Mouse (Mus musculus) lung, embryonic 16.5 days (tissue): ENCODE data around the gene Aldh1l2. TPM values are rescaled to one million over a fixed set of nuclear protein-coding genes. Genes with fewer than 3 reads are reported as not detected.

Experiments used
- ATAC-seq: fragments of 200-750 bp; cut with Nextera tagmentation; 2 replicates; pipeline ENCODE4 v1.8.0; 2017; ENCODE audit warnings: low read depth, mild to moderate bottlenecking, moderate library complexity
- H3K27ac ChIP-seq: fragments of 300-500 bp; sonication (generic); 2 replicates; pipeline ENCODE4 v1.5.1; 2014; ENCODE audit warnings: mild to moderate bottlenecking, control low read depth, low read length
- H3K27me3 ChIP-seq: fragments of 300-500 bp; sonication (generic); 2 replicates; pipeline ENCODE4 v1.6.1; 2014; ENCODE audit warnings: low read depth, low read length, mixed read lengths; ENCODE audit not compliant: control insufficient read depth, insufficient read depth
- H3K36me3 ChIP-seq: fragments of 300-500 bp; sonication (generic); 2 replicates; pipeline ENCODE4 v1.6.1; 2014; ENCODE audit warnings: low read length; ENCODE audit not compliant: control insufficient read depth, insufficient read depth
- H3K4me1 ChIP-seq: fragments of 300-500 bp; sonication (generic); replicated peaks from 2 replicates; pipeline ENCODE4 v1.6.1; 2014; ENCODE audit warnings: low read length, mixed read lengths; ENCODE audit not compliant: control insufficient read depth, insufficient read depth
- H3K4me2 ChIP-seq: fragments of 300-500 bp; sonication (generic); 2 replicates; pipeline ENCODE4 v1.6.1; 2014; ENCODE audit warnings: low read depth, low read length, control low read depth
- H3K4me3 ChIP-seq: fragments of 300-500 bp; sonication (generic); 2 replicates; pipeline ENCODE4 v1.5.1; 2014; ENCODE audit warnings: mild to moderate bottlenecking, low read length, control low read depth
- H3K9ac ChIP-seq: fragments of 300-500 bp; sonication (generic); 2 replicates; pipeline ENCODE4 v1.6.1; 2014; ENCODE audit warnings: low read length, control low read depth
- H3K9me3 ChIP-seq: fragments of 300-500 bp; sonication (generic); 2 replicates; pipeline ENCODE4 v1.6.1; 2016; ENCODE audit warnings: low read length; ENCODE audit not compliant: control insufficient read depth
- WGBS: fragments of 180-500 bp; shearing (Covaris S2); extraction: QIAGEN DNeasy Blood & Tissue Kit; methylation state at CpG from one replicate; pipeline ENCODE4 v1.1.7; 2014; 5-methylcytosine and 5-hydroxymethylcytosine counted together
- polyA plus RNA-seq: library from polyadenylated mRNA; unstranded; fragments of >200 nt; fragmentation: Nextera tagmentation; extraction: Ambion mirVana; gene quantifications from 2 replicates; pipeline ENCODE4 v1.2.1, GENCODE M21; 2015

The Aldh1l2 gene
- 2.2 and 2.5 TPM in 2 replicates for polyA plus RNA-seq

DNA sequence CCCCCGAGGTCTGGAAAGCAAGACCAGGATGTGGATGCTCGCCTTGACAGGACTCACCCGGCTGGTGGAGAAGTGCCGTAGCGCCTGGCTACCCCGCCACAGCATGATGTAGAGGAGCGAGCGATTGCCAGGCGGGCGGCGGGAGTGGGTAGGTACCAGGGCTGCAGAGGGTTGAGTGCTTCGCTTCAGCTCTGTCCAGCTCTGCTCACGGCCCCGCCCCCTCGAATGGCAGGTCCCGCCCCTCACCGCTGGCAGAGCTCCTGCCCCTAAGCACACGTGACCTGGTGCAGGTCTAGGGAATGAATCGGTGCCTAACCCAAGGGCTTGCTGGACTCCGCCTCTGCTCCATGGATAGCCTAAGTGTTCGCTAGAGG lies at the start of gene Aldh1l2:
TSS of gene Aldh1l2 (minus strand) at position 231 of the 374 bp plus-strand sequence.
- no peaks in the 10 kb centered on the region; the same call in 1 of the 2 replicates for H3K27me3 ChIP-seq
- ATAC-seq, result peak; percentile 95
- under 1% methylated on average over 21 of the region's 21 CpGs for WGBS
- peak within 1 kb of the TSS; percentile 43 for H3K4me3 ChIP-seq
- no peaks in the 10 kb centered on the region for H3K9me3 ChIP-seq
- no peaks in the 10 kb centered on the region for H3K36me3 ChIP-seq
- H3K9ac ChIP-seq, result peak within 1 kb of the TSS; percentile 52
- peak within 1 kb of the TSS; percentile 75 for H3K4me2 ChIP-seq
- peaks cover 13% of the 10 kb centered on the region; the same call in 1 of the 2 replicates for H3K4me1 ChIP-seq
- H3K27ac ChIP-seq, result no peak within 1 kb of the TSS

DNA sequence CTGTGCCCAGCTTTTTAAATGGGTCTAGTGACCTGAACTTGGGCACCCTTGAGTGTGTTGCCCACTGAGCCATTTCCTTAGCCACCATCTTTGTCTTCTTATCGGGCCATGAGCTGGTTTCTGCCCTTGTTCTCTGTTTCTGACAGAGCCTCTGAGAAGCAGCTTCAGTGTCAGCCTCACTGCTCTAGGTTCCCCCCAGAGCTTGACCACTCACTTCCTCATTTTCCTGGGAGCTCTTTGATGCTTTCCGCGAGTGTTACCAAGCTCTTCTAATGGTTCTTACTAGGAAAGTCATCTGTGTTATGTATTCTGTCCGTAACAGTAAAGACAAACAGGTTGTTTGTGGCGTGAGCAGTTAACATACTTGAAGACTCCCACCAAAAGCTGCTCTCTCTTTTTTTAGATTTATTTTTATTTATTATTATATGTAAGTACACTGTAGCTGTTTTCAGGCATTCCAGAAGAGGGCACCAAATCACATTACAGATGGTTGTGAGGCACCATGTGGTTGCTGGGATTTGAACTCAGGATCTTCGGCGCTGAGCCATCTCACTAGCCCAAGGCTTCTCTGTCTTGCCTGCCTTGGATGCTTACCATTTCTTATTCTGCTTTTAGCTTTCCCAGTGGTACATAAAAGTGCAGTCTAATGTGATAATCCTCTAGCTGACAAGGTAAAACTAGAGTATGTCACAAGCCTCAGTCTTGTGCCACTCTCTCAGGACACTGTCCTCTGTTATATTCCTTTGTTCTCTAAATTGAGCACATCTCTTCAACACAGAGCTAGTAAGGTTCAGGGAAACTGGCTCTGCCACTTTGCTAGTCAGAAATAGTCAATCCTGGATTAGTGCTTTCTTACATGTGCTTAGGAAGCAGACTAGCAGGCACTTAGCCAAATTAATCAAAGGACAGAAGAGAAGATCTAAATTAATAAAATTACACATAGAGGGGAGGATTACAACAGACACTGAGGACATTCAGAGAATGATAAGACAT lies 31.8 kb upstream of the Aldh1l2 start:
- Histone ChIP-seq H3K4me3 (no peak overlapping the region), H3K9ac (no peak overlapping the region), H3K27me3 (no peaks in the 10 kb centered on the region), H3K4me2 (no peak overlapping the region), H3K9me3 (no peaks in the 10 kb centered on the region), H3K27ac (no peak overlapping the region), H3K4me1 (no peaks in the 10 kb centered on the region), H3K36me3 (peaks cover 29% of the 10 kb centered on the region)
- ATAC-seq, result no peak
- 95% methylated on average over 7 of the region's 7 CpGs for WGBS

- Histone ChIP-seq H3K4me1 (no peaks in the 10 kb centered on the region), H3K9me3 (no peaks in the 10 kb centered on the region), H3K27ac (no peak overlapping the region), H3K9ac (no peak overlapping the region), H3K4me2 (no peak overlapping the region), H3K36me3 (peaks cover 28% of the 10 kb centered on the region), H3K4me3 (no peak overlapping the region), H3K27me3 (no peaks in the 10 kb centered on the region)
- ATAC-seq, result no peak
These were observed 29.1 kb upstream of the Aldh1l2 start for GRCm38 (mm10) chr10:83563005-83563404.

GRCm38 (mm10) chr10:83545341-83545740 lies 11.4 kb upstream of the Aldh1l2 start:
- no peak for ATAC-seq
- Histone ChIP-seq H3K4me3 (no peak overlapping the region), H3K36me3 (peaks cover 7% of the 10 kb centered on the region), H3K27me3 (no peaks in the 10 kb centered on the region), H3K27ac (no peak overlapping the region), H3K4me2 (peak overlapping the region; percentile 25), H3K9me3 (no peaks in the 10 kb centered on the region), H3K9ac (no peak overlapping the region), H3K4me1 (peaks cover 7% of the 10 kb centered on the region; the same call in 1 of the 2 replicates)
- WGBS, result 60% methylated on average over 3 of the region's 3 CpGs

DNA sequence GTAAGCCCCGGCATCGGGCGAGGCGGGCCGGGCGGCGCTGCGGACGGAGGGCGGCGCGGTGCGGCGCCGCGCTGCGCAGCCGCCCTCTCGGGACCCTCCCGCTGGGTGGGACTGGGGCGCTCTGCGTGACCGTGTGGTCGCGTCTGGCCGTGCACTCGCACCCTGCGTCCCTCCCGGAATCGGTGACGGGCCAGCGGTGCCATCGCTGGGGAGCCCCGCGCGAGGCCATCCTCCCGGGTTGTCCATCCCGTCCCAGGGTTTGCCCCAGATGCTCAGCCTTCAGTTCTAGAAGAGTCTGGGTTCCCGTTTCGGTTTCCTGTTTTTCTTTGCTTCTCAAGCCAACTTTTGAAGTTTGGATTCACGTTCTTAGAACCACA lies 10.2 kb upstream of the Aldh1l2 start:
- peak overlapping the region; percentile 88 for H3K9ac ChIP-seq
- no peaks in the 10 kb centered on the region for H3K9me3 ChIP-seq
- H3K4me3 ChIP-seq, result peak overlapping the region; percentile 91
- H3K27me3 ChIP-seq, result no peaks in the 10 kb centered on the region
- peak; percentile 95 for ATAC-seq
- peak overlapping the region; percentile 67 for H3K4me2 ChIP-seq
- 0% methylated on average over 23 of the region's 41 CpGs for WGBS
- 0 out of 2 replicates have a peak, but pooled peaks cover 2% of the 10 kb centered on the region for H3K36me3 ChIP-seq
- peak overlapping the region; percentile 80 for H3K27ac ChIP-seq
- H3K4me1 ChIP-seq, result peaks cover 7% of the 10 kb centered on the region; the same call in 1 of the 2 replicates

DNA sequence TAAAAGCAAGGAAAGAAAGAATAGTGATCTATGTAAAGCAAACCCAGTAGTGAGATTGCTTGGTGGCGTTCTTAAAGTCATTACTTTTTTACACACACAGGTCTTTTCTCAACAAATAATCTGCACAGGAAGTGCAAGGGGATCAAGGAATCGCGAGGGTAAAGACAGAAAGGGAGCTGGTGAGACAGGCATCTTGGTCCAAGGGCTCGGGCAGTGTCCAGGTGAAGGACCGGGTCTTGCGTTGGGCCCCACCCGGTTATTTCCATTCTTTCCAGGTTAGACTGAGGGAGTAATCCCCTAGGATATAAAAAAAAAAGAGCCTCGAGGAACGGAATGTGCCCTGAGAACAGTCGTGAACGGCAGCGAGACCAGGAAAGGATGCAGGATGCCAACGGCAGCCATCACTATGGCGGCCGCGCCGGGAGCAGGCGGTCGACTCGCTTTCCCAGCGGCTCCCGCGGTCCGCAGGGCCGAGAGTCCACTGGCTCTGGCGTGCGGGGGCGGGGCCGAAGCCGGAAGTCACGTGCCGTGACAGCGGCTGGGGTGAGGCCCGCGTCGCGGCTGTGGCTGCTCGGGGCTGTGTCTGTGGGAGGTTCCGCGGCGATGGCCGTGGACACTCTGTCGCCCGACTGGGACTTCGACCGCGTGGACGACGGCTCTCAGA lies 9.6 kb upstream of the Aldh1l2 start, which contains the start of gene Washc4:
TSS of gene Washc4 (plus strand) at position 314 of the 664 bp plus-strand sequence.
- Histone ChIP-seq H3K4me3 (peak within 1 kb of the TSS; percentile 91), H3K4me1 (peaks cover 7% of the 10 kb centered on the region; the same call in 1 of the 2 replicates), H3K27me3 (no peaks in the 10 kb centered on the region), H3K27ac (peak within 1 kb of the TSS; percentile 80), H3K36me3 (0 out of 2 replicates have a peak, but pooled peaks cover 2% of the 10 kb centered on the region), H3K9me3 (no peaks in the 10 kb centered on the region), H3K4me2 (peak within 1 kb of the TSS; percentile 69), H3K9ac (peak within 1 kb of the TSS; percentile 88)
- peak; percentile 99 for ATAC-seq
- 2% methylated on average over 49 of the region's 49 CpGs for WGBS

GRCm38 (mm10) chr10:83542241-83542640 lies 8.3 kb upstream of the Aldh1l2 start:
- 78% methylated on average over 7 of the region's 7 CpGs for WGBS
- H3K9ac ChIP-seq, result no peak overlapping the region

DNA sequence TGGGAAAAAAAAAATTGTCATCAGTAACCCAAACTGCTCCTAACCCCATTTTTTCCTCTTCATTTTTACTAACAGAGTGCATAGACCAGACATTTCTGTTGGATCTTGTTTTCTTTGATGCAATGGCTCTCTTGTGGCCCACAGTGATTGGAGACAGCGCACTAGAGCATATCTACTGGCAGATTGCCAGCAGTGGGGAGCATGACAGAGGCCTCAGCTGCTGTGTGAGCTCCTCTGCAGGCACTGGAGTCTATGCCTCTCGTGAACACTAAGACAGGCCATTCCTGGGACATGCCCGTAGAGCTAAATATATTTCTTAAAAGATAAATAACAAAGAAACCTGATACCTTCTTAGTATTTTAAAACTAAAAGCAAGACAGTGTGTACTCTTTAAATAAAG lies 6.2 kb upstream of the Aldh1l2 start:
- Histone ChIP-seq H3K27ac (no peak overlapping the region), H3K4me3 (no peak overlapping the region), H3K36me3 (no peaks in the 10 kb centered on the region), H3K4me2 (no peak overlapping the region), H3K27me3 (no peaks in the 10 kb centered on the region; the same call in 1 of the 2 replicates), H3K9ac (no peak overlapping the region), H3K9me3 (no peaks in the 10 kb centered on the region), H3K4me1 (peaks cover 3% of the 10 kb centered on the region; the same call in 1 of the 2 replicates)
- ATAC-seq, result no peak
- WGBS, result 18% methylated on average over 3 of the region's 3 CpGs

More at GRCm38 (mm10) chr10:83542241-83542640, 8.3 kb upstream of the Aldh1l2 start:
- Histone ChIP-seq H3K4me1 (peaks cover 7% of the 10 kb centered on the region; the same call in 1 of the 2 replicates), H3K27me3 (no peaks in the 10 kb centered on the region), H3K27ac (no peak overlapping the region), H3K4me2 (no peak overlapping the region), H3K36me3 (no peaks in the 10 kb centered on the region), H3K4me3 (no peak overlapping the region), H3K9me3 (no peaks in the 10 kb centered on the region)
- no peak for ATAC-seq
